Mouse (Mus musculus): Measurements from ENCODE around the gene Gm17604. TPM values are rescaled to one million over a fixed set of nuclear protein-coding genes. Genes with fewer than 3 reads are reported as not detected.

Gene Gm17604
- polyA plus RNA-seq (2015; fragmentation: Nextera tagmentation; extraction: Ambion mirVana) = not detected in 2 replicates

GRCm38 (mm10) chrX:165004779-165005324, at the start of gene Gm17604:
Gm17604 (minus strand) TSS chrX:165004829.
- no peaks in the 10 kb centered on the region for H3K27me3 ChIP-seq (replicated peaks; ENCODE audit: control insufficient read depth, insufficient read depth, low read length)
- H3K4me3 ChIP-seq (ENCODE audit: low read length) = no peak within 1 kb of the TSS
- H3K9me3 ChIP-seq (ENCODE audit: control insufficient read depth, low read length) = no peaks in the 10 kb centered on the region
- H3K4me1 ChIP-seq (ENCODE audit: control insufficient read depth, insufficient read depth, low read length) = no peaks in the 10 kb centered on the region
- no peak within 1 kb of the TSS for H3K9ac ChIP-seq (ENCODE audit: low read depth, low read length)
- no peaks in the 10 kb centered on the region for H3K36me3 ChIP-seq (ENCODE audit: control insufficient read depth, insufficient read depth, low read length)
- peak; percentile 42; the same call in 1 of the 2 replicates for ATAC-seq
- no peak within 1 kb of the TSS for H3K27ac ChIP-seq (ENCODE audit: low read length)
- H3K4me2 ChIP-seq (ENCODE audit: low read depth, low read length) = no peak within 1 kb of the TSS

DNA sequence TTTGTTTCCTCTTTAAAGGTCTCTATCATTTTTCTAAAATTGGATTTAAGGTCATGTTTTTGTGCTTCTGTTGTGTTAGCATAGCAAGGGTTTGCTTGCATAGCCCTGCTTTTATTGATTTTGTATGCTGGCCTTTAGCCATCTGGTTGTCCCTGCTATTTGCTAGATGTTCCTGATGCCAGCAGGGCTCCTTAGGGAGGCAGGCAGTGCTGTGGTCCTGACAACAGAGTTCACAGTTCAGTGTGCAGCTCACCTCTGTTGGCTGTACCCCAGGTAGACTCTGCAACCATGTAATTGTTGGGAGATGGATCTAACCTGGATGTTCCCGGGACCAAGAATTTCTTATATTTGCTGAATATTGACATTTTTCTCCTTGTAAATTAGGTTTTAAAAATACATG, 45.3 kb upstream of the Gm17604 start:
- Histone ChIP-seq H3K36me3 (ENCODE audit: control insufficient read depth, insufficient read depth, low read length) (no peaks in the 10 kb centered on the region), H3K27ac (ENCODE audit: low read length) (no peak overlapping the region), H3K4me3 (ENCODE audit: low read length) (no peak overlapping the region), H3K4me2 (ENCODE audit: low read depth, low read length) (no peak overlapping the region), H3K9me3 (ENCODE audit: control insufficient read depth, low read length) (no peaks in the 10 kb centered on the region), H3K9ac (ENCODE audit: low read depth, low read length) (no peak overlapping the region), H3K27me3 (replicated peaks; ENCODE audit: control insufficient read depth, insufficient read depth, low read length) (no peaks in the 10 kb centered on the region), H3K4me1 (ENCODE audit: control insufficient read depth, insufficient read depth, low read length) (no peaks in the 10 kb centered on the region)
- no peak for ATAC-seq
- 83% methylated on average over 1 of the region's 1 CpGs for WGBS

DNA sequence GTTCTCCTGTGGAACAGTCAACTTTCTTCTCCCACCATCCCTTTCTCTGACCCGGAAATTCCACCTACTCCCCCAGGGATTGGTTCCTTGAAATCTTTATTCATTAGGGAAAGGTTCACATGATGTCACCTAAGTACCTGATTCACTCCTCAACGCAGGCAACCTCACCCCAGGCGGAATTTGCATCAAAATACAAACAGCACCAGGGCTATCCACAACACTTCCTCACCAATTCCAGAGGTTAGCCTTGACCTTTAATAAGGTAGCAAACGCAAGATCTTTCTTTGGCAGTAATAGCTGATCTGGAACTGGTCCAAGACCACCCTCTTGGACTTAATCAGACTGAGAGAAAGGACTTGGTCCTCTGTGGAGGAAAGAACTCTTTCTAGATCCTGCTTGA, 1.5 kb downstream of the Gm17604 start:
- H3K27ac ChIP-seq (ENCODE audit: low read length) = no peak overlapping the region
- H3K4me2 ChIP-seq (ENCODE audit: low read depth, low read length) = no peak overlapping the region
- no peak for ATAC-seq
- no peak overlapping the region for H3K4me3 ChIP-seq (ENCODE audit: low read length)
- no peaks in the 10 kb centered on the region for H3K9me3 ChIP-seq (ENCODE audit: control insufficient read depth, low read length)
- H3K4me1 ChIP-seq (ENCODE audit: control insufficient read depth, insufficient read depth, low read length) = no peaks in the 10 kb centered on the region
- no peak overlapping the region for H3K9ac ChIP-seq (ENCODE audit: low read depth, low read length)
- WGBS = 40% methylated on average over 4 of the region's 4 CpGs
- no peaks in the 10 kb centered on the region for H3K36me3 ChIP-seq (ENCODE audit: control insufficient read depth, insufficient read depth, low read length)
- H3K27me3 ChIP-seq (replicated peaks; ENCODE audit: control insufficient read depth, insufficient read depth, low read length) = no peaks in the 10 kb centered on the region

GRCm38 (mm10) chrX:164980193-164980775, 24.3 kb downstream of the Gm17604 start, which contains the start of the genes Mospd2 and Fancb:
Mospd2 (minus strand) TSS chrX:164980375.
Fancb (plus strand) TSS chrX:164980592.
- peak within 1 kb of the TSS; percentile 57 for H3K4me3 ChIP-seq (ENCODE audit: low read length)
- H3K9ac ChIP-seq (ENCODE audit: low read depth, low read length) = peak within 1 kb of the TSS; percentile 71
- WGBS = 19% methylated on average over 26 of the region's 26 CpGs
- no peaks in the 10 kb centered on the region; the same call in 1 of the 2 replicates for H3K4me1 ChIP-seq (ENCODE audit: control insufficient read depth, insufficient read depth, low read length)
- ATAC-seq = peak; percentile 100
- no peaks in the 10 kb centered on the region for H3K9me3 ChIP-seq (ENCODE audit: control insufficient read depth, low read length)
- no peaks in the 10 kb centered on the region for H3K36me3 ChIP-seq (ENCODE audit: control insufficient read depth, insufficient read depth, low read length)
- H3K4me2 ChIP-seq (ENCODE audit: low read depth, low read length) = peak within 1 kb of the TSS; percentile 52
- no peak within 1 kb of the TSS for H3K27ac ChIP-seq (ENCODE audit: low read length)
- H3K27me3 ChIP-seq (replicated peaks; ENCODE audit: control insufficient read depth, insufficient read depth, low read length) = no peaks in the 10 kb centered on the region

DNA sequence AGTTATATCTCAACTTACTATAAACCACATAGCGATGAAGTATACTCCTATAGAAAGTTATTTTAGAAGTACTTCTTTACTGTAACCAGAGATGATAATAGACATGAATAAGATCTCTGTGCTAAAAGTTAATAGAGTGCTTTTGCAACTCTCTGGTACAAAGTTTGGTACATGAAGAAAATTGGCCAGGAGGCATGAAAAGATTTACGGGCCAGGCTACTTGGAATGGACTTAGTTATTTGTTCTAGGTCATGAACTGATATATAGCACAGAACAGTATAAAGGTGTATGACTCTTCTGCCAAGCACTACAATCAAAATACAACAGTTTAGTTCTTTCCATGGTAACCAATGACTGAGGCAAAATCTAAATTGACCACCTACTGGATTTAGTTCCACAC, 25.8 kb downstream of the Gm17604 start:
- no peaks in the 10 kb centered on the region; the same call in 1 of the 2 replicates for H3K4me1 ChIP-seq (ENCODE audit: control insufficient read depth, insufficient read depth, low read length)
- ATAC-seq = no peak
- 88% methylated on average over 2 of the region's 2 CpGs for WGBS
- H3K36me3 ChIP-seq (ENCODE audit: control insufficient read depth, insufficient read depth, low read length) = no peaks in the 10 kb centered on the region
- no peaks in the 10 kb centered on the region for H3K9me3 ChIP-seq (ENCODE audit: control insufficient read depth, low read length)
- no peak overlapping the region for H3K9ac ChIP-seq (ENCODE audit: low read depth, low read length)
- peak overlapping the region; percentile 52; the same call in 1 of the 2 replicates for H3K4me2 ChIP-seq (ENCODE audit: low read depth, low read length)
- H3K27me3 ChIP-seq (replicated peaks; ENCODE audit: control insufficient read depth, insufficient read depth, low read length) = no peaks in the 10 kb centered on the region
- no peak overlapping the region for H3K27ac ChIP-seq (ENCODE audit: low read length)
- H3K4me3 ChIP-seq (ENCODE audit: low read length) = no peak overlapping the region

DNA sequence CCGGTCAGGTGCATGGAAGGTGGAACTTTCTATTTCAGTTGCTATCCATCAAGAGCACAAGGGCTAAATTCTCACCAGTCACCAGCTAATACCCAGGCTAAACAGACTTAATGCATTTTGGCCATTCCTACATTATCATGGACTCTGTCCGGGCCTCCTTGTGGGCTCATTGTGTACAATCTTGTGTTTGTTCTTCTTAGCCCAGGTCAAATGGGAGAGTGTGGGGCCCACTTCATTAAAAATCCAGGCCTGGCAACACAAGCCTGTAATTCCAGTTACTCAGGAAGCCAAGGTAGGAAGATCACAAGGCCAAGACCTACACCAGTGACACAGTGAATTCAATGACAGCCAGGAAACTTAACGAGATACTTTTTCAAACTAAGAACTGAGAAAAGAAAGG, 33.4 kb downstream of the Gm17604 start:
- H3K4me1 ChIP-seq (ENCODE audit: control insufficient read depth, insufficient read depth, low read length) = no peaks in the 10 kb centered on the region
- no peak overlapping the region for H3K9ac ChIP-seq (ENCODE audit: low read depth, low read length)
- H3K4me2 ChIP-seq (ENCODE audit: low read depth, low read length) = no peak overlapping the region
- ATAC-seq = peak; percentile 55; the same call in 1 of the 2 replicates
- 71% methylated on average over 3 of the region's 3 CpGs for WGBS
- H3K36me3 ChIP-seq (ENCODE audit: control insufficient read depth, insufficient read depth, low read length) = no peaks in the 10 kb centered on the region
- H3K27me3 ChIP-seq (replicated peaks; ENCODE audit: control insufficient read depth, insufficient read depth, low read length) = no peaks in the 10 kb centered on the region
- H3K9me3 ChIP-seq (ENCODE audit: control insufficient read depth, low read length) = no peaks in the 10 kb centered on the region
- no peak overlapping the region for H3K27ac ChIP-seq (ENCODE audit: low read length)
- H3K4me3 ChIP-seq (ENCODE audit: low read length) = no peak overlapping the region

- H3K9me3 ChIP-seq (ENCODE audit: control insufficient read depth, low read length) = no peaks in the 10 kb centered on the region
- no peak overlapping the region for H3K9ac ChIP-seq (ENCODE audit: low read depth, low read length)
- no peak overlapping the region for H3K4me2 ChIP-seq (ENCODE audit: low read depth, low read length)
- no peaks in the 10 kb centered on the region for H3K36me3 ChIP-seq (ENCODE audit: control insufficient read depth, insufficient read depth, low read length)
- ATAC-seq = no peak
- 81% methylated on average over 3 of the region's 3 CpGs for WGBS
- no peak overlapping the region for H3K27ac ChIP-seq (ENCODE audit: low read length)
- H3K4me3 ChIP-seq (ENCODE audit: low read length) = no peak overlapping the region
- H3K27me3 ChIP-seq (replicated peaks; ENCODE audit: control insufficient read depth, insufficient read depth, low read length) = no peaks in the 10 kb centered on the region
- H3K4me1 ChIP-seq (ENCODE audit: control insufficient read depth, insufficient read depth, low read length) = no peaks in the 10 kb centered on the region
These were observed 38.7 kb downstream of the Gm17604 start for GRCm38 (mm10) chrX:164965750-164966448.

Other genes with a start within 250 kb of the Gm17604 start
- 21.1 and 21.6 TPM in 2 replicates for gene Mospd2, start 24.5 kb downstream of the Gm17604 start, polyA plus RNA-seq (2015; fragmentation: Nextera tagmentation; extraction: Ambion mirVana)
- 6.9 and 7.2 TPM in 2 replicates for gene Fancb, start 24.2 kb downstream of the Gm17604 start, polyA plus RNA-seq (2015; fragmentation: Nextera tagmentation; extraction: Ambion mirVana)